Mouse (Mus musculus) cerebellum, adult 11-12 months (tissue): Measurements from ENCODE around the gene Adgrg1.

Experiments
- DNase-seq: peaks from one replicate; pipeline ENCODE4 v3.0.0; 2022

Gene Adgrg1

DNA sequence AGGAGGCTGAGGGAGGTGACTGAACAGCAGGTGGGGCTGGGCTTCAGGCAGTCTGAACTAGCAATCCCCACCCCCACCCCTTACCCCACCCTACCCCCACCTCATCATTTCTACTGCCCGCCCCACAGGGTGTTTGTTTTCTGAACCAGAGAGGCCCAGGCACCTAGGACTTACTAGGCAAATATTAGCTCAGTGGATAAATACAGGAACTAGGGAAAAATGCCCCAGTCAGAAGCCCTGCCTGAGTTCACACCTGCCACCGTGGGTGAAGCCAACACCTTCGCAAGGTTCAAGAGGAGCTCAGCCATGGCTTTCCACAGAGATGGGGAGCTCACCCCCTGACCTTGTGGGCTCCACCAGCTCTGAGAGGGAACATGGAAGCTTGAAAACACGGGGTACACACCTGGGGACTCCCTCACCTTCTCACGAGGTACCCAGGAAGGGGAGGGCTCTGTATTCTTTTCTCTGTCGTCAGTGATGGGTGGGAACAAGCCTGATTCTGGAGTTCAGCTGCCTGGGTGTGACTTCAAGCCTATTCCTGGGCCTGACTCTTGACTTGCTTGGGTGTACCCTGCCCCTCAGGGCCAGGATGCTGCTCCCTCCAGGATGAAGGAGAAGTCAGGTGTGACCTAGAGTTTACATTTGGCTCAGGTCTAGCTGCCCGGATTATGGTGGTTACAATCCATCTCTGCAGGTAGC is at the start of gene Adgrg1:
Adgrg1 (plus strand) TSS at position 285 of the 699 bp plus-strand sequence.
- no peak for DNase-seq

GRCm38 (mm10) chr8:94928227-94928626 is 46.3 kb upstream of the Adgrg1 start:
- no peak for DNase-seq

- DNase-seq = no peak
Measured at GRCm38 (mm10) chr8:94933918-94934317, 40.6 kb upstream of the Adgrg1 start.

DNA sequence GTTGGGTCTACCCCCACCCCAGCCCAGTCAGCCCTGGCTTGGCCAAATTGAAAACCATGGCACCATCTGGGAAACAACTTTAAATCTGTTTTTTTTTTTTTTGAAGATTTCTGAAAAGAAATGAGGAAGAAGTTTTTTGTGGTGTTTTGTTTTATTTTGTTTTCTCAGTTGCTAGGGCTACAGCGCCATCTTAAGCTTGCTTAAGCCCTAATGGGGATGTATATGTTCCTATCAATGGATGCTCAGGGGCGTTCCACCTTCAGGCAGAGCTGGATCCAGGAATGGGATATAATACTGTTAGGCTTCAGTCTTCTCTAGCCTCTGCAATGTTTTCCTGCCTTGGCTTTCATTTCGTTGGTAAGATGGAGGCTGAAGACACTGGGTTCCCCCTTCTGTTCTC is 39.4 kb upstream of the Adgrg1 start:
- no peak for DNase-seq

- no peak for DNase-seq
Measured at GRCm38 (mm10) chr8:94942566-94942965, 32.0 kb upstream of the Adgrg1 start.

DNA sequence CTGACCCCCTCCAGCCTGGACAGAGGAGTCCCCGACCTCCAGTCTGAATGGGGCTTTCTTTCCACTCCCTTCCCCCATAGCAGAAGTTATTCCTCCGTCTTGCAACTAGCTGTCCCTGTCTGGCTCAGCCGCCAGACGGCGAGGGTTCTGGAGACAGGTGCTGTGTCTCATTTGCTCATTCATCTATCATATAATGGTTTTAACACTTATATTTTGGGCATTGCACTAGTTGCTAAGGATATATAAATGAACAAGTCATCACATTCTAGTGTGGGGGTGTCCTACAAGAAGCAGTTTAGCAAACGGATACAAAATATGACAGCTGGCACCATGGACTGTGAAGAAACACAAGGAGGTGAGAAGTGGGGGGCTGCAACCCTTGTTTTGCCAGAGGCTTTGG is 29.4 kb upstream of the Adgrg1 start:
- DNase-seq = no peak

DNA sequence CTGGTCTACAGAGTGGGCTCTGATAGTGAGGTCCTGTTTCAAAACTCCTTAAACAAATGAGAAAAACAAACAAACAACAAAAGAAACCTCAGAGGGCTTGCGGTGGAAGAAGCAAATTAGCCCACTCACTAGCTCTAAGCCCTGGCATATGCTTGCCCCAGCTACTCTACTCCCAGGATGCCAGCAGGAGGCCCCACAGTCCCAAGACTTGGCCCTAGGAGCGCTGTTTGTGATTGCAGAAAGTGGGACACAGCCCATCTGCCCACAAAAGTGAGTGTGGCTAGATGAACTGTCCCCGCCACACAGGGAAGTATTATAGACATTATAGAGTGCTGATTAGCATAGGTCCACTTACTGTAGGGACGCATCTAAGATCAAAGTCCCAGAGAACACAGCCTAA is 26.1 kb upstream of the Adgrg1 start:
- no peak for DNase-seq

DNA sequence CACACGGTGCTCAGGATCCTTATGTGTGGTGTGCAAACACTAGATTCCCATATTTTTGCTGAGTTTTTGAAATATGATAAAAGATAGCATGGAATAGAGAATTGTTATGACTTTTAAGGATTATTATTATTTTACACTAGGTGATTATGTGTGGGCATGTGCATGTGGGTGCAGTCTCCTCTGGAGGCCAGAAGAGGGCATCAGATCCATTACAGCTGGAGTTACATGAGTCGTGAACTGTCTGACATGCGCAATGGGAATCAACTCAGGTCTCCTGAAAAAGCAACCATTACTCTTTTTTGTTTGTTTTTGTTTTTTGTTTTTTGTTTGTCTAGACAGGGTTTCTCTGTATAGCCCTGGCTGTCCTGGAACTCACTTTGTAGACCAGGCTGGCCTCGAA is 25.5 kb upstream of the Adgrg1 start:
- no peak for DNase-seq

DNA sequence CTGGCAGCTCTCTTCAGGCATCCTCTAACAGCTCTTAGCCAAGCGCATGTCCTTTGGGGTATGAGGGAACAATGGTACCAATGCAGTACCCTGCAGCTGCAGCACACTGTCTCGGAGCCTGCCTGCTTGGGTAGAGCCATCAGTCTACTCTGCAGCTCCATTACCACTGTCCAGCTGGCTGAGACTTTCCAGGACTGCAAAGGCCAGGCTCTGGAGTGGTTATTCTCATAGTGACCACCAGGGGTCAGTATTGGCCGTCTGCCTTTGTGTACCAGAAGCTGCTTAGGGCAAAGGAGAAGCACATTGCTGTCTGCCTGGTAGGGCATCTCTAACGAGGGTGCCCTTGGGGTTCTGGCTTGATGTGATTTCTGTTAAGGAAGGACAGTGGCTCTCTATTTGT is 24.5 kb upstream of the Adgrg1 start:
- DNase-seq = peak; percentile 67

GRCm38 (mm10) chr8:94950458-94950857 is 24.1 kb upstream of the Adgrg1 start:
- no peak for DNase-seq

DNA sequence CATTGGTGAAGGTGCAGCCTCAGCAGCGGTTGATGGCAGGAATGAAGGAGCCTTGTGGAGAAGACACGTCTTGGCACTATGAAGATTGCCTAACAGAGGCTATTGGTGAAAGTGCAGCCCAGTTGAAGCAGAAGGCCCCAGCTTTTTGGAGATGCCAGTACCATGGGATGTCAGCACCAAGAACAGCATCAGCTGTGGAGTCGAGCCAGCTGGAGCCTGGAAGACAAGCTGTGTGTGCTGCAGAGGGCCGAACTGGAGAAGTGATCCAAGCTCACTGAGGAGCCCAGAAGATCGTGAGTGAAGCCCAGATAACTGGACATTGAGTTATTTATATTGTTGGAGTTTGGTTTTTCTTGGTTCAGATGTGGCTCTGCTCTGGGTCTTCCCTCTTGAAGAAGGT is 22.5 kb upstream of the Adgrg1 start:
- DNase-seq = no peak

GRCm38 (mm10) chr8:94953624-94954367 is 20.8 kb upstream of the Adgrg1 start:
- DNase-seq = no peak

DNA sequence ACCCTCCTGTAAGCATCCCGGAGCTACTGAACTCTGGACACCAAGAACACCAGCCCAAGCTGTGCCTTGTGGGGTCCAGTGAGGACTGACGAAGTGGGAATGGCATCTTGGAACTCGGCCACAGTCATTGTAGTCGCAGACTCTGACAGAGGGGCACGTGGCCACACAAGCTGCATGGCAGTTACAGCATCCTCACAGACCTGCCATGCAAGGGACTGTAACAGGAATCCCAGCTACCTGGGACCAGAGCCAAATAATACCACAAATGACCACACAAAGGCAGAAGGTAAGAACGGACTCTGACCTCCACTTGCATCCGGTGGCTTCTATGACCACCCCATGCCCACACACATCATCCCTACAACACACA is 20.2 kb upstream of the Adgrg1 start:
- no peak for DNase-seq

DNA sequence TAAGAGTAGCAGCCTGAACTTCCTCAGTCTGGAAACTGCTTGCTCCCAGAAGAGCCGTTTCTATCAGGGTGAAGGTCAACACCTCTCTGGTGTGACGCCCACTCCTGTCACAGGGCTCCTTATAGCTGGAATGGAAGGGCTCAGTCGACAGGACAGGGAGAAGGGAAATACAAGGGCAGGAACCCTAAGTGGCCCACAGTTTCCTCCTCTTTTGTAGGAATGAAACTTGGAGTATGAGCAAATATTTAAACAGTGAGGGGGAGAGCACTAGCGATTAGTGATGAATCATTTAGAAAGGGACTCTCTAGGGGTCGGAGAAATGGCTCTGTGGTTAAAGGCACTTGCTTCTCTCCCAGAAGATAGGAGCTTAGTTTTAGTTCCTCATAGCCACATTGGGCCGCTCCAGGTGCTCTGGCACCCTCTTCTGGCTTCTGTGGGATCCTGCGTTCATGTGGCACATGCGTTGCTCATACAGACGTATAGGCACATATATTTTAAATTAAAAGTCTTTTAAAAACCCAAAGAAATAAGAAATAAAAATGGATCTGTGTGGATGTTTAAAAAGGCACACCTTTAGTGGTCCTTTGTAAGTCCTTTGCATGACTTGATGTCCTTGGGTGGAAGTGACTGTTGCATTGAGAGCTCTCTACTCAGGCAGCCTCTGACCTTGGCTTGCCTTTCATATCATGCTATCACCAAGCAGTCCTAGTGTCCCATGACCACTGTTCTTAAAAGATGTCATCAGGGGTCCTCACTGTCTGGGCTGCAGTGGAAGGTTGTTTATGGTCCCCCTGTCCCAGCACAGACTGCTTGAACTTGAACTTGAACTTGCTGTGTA is 19.4 kb upstream of the Adgrg1 start:
- no peak for DNase-seq

DNA sequence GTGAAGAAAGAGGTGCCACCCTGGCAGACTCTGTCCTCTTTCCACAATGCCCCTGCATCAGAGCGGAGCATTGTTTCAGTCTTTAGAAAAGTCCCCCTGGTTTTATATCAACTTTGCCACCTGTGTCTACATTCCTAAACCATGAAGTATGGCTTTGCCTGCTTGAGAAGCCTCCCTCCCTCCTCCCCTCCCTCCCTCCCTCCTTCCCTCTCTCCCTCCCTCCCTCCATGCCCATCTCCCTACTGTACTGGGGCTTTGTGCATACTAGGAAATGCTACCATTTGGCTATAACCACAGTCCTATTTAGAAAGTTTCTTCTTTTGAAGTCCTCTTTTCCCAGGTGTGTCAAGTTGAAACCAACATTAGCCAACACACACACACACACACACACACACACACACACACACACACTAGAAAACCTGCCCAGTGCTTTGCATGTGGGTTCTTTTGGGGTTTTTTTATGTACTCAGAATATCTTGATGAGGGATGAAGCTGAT is 18.4 kb upstream of the Adgrg1 start:
- no peak for DNase-seq

DNA sequence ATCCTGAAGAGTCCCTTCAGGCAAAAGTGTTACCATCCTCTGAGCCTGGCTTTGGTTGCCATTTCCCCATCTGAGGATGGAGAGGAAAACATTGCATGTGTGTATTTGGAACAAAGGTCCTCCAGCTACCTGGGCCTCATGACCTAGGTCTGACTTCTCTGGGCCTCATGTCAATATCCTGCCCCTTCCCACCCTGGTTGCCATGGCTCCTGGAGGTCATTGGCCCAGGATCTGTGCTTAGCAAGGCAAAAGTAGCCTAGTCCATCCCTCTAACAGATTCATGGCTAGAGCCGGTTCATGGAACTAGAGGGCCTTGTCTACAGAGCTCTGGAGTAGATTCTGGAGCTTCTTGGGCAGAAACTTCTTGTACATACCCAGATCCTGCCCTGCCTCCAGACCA is 12.3 kb upstream of the Adgrg1 start:
- DNase-seq = no peak

DNA sequence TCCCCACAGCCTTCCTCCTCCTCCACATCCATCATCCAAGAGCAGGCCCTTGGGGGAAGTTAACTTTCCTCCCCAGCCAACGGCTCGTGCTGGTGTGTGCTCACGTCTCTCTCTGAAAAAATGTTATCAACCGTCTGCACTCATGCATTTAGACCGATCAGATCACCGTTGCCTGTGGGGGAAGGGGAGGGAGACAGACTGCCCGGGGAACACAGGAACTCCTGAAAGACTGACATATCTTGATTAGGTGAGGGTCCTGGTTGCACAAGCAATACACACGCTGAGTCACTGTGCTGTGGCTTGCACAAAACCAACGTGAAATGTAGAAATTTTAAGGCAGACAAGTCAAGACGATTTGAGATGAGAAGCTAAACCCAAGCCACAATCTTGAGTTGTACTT is 9.7 kb upstream of the Adgrg1 start:
- DNase-seq = no peak

GRCm38 (mm10) chr8:94966578-94966977 is 8.0 kb upstream of the Adgrg1 start:
- DNase-seq = no peak

DNA sequence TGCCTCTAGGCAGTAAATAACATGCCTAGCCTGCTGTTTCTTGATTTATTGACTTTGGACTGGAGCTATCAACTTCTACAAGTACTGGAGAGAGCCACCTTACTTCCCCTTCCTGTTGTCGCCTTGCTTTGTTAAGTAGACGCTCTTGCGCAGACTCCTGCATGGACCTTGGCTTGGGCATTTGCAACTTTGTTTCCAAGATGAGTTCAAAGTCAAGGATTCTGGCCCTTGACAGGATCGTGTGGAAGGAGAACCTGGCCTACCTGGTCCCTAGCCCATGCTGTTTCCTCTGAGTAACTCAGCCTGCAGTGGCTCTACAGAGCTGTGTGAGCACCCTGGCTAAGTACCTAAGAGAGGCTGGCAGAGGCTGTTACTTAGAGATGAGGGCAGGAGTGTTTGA is 7.5 kb upstream of the Adgrg1 start:
- no peak for DNase-seq

GRCm38 (mm10) chr8:94967554-94967953 is 7.0 kb upstream of the Adgrg1 start:
- DNase-seq = no peak

GRCm38 (mm10) chr8:94973270-94973669 is 1.3 kb upstream of the Adgrg1 start:
- DNase-seq = no peak

DNA sequence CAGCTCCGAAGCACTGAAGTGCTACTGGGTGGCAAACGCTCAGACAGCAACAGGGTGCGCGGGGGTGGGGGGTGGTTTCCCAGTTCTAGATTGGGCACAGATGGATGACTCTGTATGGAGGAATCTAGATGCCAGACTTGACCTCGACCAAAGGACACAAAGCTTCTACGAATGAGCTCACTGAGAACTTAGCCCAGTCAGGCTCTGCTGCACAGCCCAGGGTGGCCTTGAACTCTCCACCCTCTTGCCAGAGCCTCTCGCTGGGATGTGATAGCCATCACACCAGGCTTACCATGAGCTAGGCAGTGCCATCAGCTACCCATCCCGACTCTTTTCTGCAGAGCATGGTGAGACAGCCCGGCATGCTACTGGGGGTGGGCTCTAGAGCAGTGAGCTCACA is 765 bp upstream of the Adgrg1 start:
- DNase-seq = no peak

- no peak for DNase-seq
Measured at GRCm38 (mm10) chr8:94976651-94977417, 2.3 kb downstream of the Adgrg1 start.
